Mouse (Mus musculus) brain, embryonic 14.5 days (tissue): ENCODE measurements around the gene Ccl26.

Source experiments
- CTCF ChIP-seq: fragments of 200-500 bp; IDR thresholded peaks from 2 replicates; pipeline ENCODE4 v1.5.1; 2012; ENCODE audit warnings: inconsistent platforms, mild to moderate bottlenecking, moderate library complexity, borderline replicate concordance; ENCODE audit not compliant: insufficient read depth, insufficient read length; ENCODE audit errors: extremely low read depth
- POLR2A ChIP-seq: fragments of 200-500 bp; IDR thresholded peaks from 2 replicates; pipeline ENCODE4 v1.6.1; 2012; ENCODE audit warnings: mild to moderate bottlenecking, inconsistent platforms, borderline replicate concordance; ENCODE audit not compliant: poor library complexity, insufficient read depth, insufficient read length, severe bottlenecking; ENCODE audit errors: extremely low read depth

GRCm38 (mm10) chr5:135589996-135590784 lies 26.8 kb upstream of the Ccl26 start:
- TF ChIP-seq POLR2A (no peak), CTCF (no peak)
